Mouse (Mus musculus): Measurements from ENCODE around the gene Rbm15b. TPM values are rescaled to one million over a fixed set of nuclear protein-coding genes. Genes with fewer than 3 reads are reported as not detected.

Gene Rbm15b
- total RNA-seq, 1 experiment from 2014 or later, result 31.0 TPM

Other genes with a start within 250 kb of the Rbm15b start
- not detected in 2 replicates for gene Grm2, start 231.3 kb downstream of the Rbm15b start, total RNA-seq (2017)
- gene Tex264, start 201.5 kb downstream of the Rbm15b start, total RNA-seq (2017), result 13.9 and 27.9 TPM in 2 replicates
- 16.6 and 24.7 TPM in 2 replicates for gene Rad54l2, start 98.2 kb downstream of the Rbm15b start, total RNA-seq (2017)
- gene Dcaf1, start 65.6 kb downstream of the Rbm15b start, total RNA-seq (2017), result 69.5 and 79.2 TPM in 2 replicates
- 152 and 154 TPM in 2 replicates for gene Manf, start 4.6 kb upstream of the Rbm15b start, total RNA-seq (2017)

Measured in hematopoietic stem cell, adult 5-6 weeks (primary cell).